Mouse (Mus musculus): ENCODE data around the gene Rpgrip1l. TPM values are rescaled to one million over a fixed set of nuclear protein-coding genes. Genes with fewer than 3 reads are reported as not detected.
A peak's percentile ranks its signal among the peaks of the same experiment; 100 is the strongest.

The Rpgrip1l gene
- polyA plus RNA-seq, 1 experiment from 2014 or later, result 4.2 TPM

DNA sequence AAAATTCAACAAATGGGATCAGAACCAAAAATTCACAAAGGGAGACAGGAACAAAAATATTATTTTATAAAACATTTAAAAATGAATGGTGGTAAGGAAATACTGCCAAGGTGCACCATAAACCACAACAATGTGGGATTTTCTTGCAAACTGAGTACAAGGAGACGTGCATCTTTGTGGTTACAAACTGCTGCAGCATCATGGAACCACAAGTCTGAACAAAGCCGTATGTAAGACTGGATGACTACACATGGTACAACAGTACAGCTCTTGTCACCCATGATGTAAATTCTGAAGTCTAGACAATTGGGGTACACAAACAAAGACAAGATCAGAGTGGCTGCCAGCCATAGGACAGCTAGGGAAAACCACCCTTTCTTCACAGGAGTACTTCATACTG is 14.4 kb downstream of the Rpgrip1l start:
- Histone ChIP-seq H3K4me3 (replicated peaks) (no peak overlapping the region), H3K4me1 (replicated peaks) (no peaks in the 10 kb centered on the region), H3K27ac (no peak overlapping the region), H3K4me2 (no peak overlapping the region), H3K36me3 (no peaks in the 10 kb centered on the region), H3K27me3 (no peaks in the 10 kb centered on the region), H3K9ac (no peak overlapping the region), H3K9me3 (replicated peaks) (no peaks in the 10 kb centered on the region)
- ATAC-seq (ENCODE audit: low read depth) (no peak), DNase-seq (no peak)
- 64% methylated on average over 2 of the region's 2 CpGs for WGBS (ENCODE audit: insufficient replicate concordance)

GRCm38 (mm10) chr8:91295786-91296185 is 17.3 kb downstream of the Rpgrip1l start:
- 84% methylated on average over 5 of the region's 5 CpGs for WGBS (ENCODE audit: insufficient replicate concordance)
- H3K27me3 ChIP-seq, result no peaks in the 10 kb centered on the region
- DNase-seq (no peak), ATAC-seq (ENCODE audit: low read depth) (no peak)
- H3K9ac ChIP-seq, result no peak overlapping the region
- H3K4me1 ChIP-seq (replicated peaks), result no peaks in the 10 kb centered on the region
- H3K4me2 ChIP-seq, result no peak overlapping the region
- H3K27ac ChIP-seq, result no peak overlapping the region
- no peaks in the 10 kb centered on the region for H3K9me3 ChIP-seq (replicated peaks)
- no peak overlapping the region for H3K4me3 ChIP-seq (replicated peaks)
- no peaks in the 10 kb centered on the region for H3K36me3 ChIP-seq

GRCm38 (mm10) chr8:91290576-91290975 is 22.5 kb downstream of the Rpgrip1l start:
- no peak overlapping the region for H3K4me3 ChIP-seq (replicated peaks)
- ATAC-seq (ENCODE audit: low read depth), result no peak
- no peak for DNase-seq
- H3K9me3 ChIP-seq (replicated peaks), result no peaks in the 10 kb centered on the region
- H3K4me2 ChIP-seq, result no peak overlapping the region
- 0 out of 2 replicates have a peak, but pooled peaks cover 8% of the 10 kb centered on the region for H3K4me1 ChIP-seq (replicated peaks)
- H3K36me3 ChIP-seq, result no peaks in the 10 kb centered on the region
- no peaks in the 10 kb centered on the region for H3K27me3 ChIP-seq
- H3K27ac ChIP-seq, result no peak overlapping the region
- 83% methylated on average over 4 of the region's 4 CpGs for WGBS (ENCODE audit: insufficient replicate concordance)
- H3K9ac ChIP-seq, result no peak overlapping the region

- Histone ChIP-seq H3K4me3 (replicated peaks) (no peak overlapping the region), H3K27me3 (no peaks in the 10 kb centered on the region), H3K4me2 (no peak overlapping the region), H3K9me3 (replicated peaks) (no peaks in the 10 kb centered on the region), H3K36me3 (no peaks in the 10 kb centered on the region), H3K9ac (no peak overlapping the region), H3K27ac (no peak overlapping the region), H3K4me1 (replicated peaks) (peaks cover 8% of the 10 kb centered on the region; the same call in 1 of the 2 replicates)
- DNase-seq (no peak), ATAC-seq (ENCODE audit: low read depth) (no peak)
- 55% methylated on average over 8 of the region's 8 CpGs for WGBS (ENCODE audit: insufficient replicate concordance)
Observed at GRCm38 (mm10) chr8:91286237-91286636, 26.8 kb downstream of the Rpgrip1l start.

GRCm38 (mm10) chr8:91283815-91284214 is 29.2 kb downstream of the Rpgrip1l start:
- DNase-seq, result no peak
- H3K4me2 ChIP-seq, result no peak overlapping the region
- H3K4me1 ChIP-seq (replicated peaks), result peaks cover 8% of the 10 kb centered on the region; the same call in 1 of the 2 replicates
- no peak overlapping the region for H3K9ac ChIP-seq
- no peaks in the 10 kb centered on the region for H3K36me3 ChIP-seq
- 77% methylated on average over 1 of the region's 1 CpGs for whole genome bisulfite sequencing (ENCODE audit: insufficient replicate concordance)
- no peak overlapping the region for H3K4me3 ChIP-seq (replicated peaks)
- H3K27ac ChIP-seq, result no peak overlapping the region
- ATAC-seq (ENCODE audit: low read depth), result no peak
- no peaks in the 10 kb centered on the region for H3K27me3 ChIP-seq
- H3K9me3 ChIP-seq (replicated peaks), result no peaks in the 10 kb centered on the region

DNA sequence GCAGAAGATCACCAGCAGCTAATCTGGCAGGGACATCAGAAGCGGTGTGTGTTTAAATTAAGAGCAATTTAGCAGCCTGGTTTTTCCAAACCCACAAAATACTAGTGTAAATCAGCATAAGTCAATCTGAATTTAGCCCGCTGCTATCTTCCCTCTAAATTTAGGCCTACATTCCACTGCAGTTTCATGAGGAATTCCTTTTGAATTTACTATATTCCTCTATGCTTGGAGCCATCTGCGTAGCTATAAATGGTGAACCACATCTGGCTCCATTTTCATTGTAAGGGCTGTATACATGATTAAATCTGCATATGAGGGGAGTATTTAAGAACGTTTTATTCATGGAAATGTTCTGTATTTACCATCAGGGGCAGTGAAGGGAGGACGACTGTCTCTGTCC is 30.4 kb downstream of the Rpgrip1l start:
- Histone ChIP-seq H3K4me2 (no peak overlapping the region), H3K27ac (no peak overlapping the region), H3K4me3 (replicated peaks) (no peak overlapping the region), H3K9me3 (replicated peaks) (no peaks in the 10 kb centered on the region), H3K36me3 (no peaks in the 10 kb centered on the region), H3K27me3 (no peaks in the 10 kb centered on the region), H3K9ac (no peak overlapping the region), H3K4me1 (replicated peaks) (peaks cover 5% of the 10 kb centered on the region; the same call in 1 of the 2 replicates)
- ATAC-seq (ENCODE audit: low read depth) (no peak), DNase-seq (no peak)
- WGBS (ENCODE audit: insufficient replicate concordance), result 69% methylated on average over 5 of the region's 5 CpGs

- H3K27ac ChIP-seq, result no peak overlapping the region
- H3K4me3 ChIP-seq (replicated peaks), result no peak overlapping the region
- ATAC-seq (ENCODE audit: low read depth) (peak; percentile 51), DNase-seq (no peak)
- H3K9me3 ChIP-seq (replicated peaks), result no peaks in the 10 kb centered on the region
- no peak overlapping the region for H3K4me2 ChIP-seq
- no peaks in the 10 kb centered on the region; the same call in 1 of the 2 replicates for H3K4me1 ChIP-seq (replicated peaks)
- H3K36me3 ChIP-seq, result no peaks in the 10 kb centered on the region
- no peaks in the 10 kb centered on the region for H3K27me3 ChIP-seq
- no peak overlapping the region for H3K9ac ChIP-seq
- 33% methylated on average over 8 of the region's 8 CpGs for WGBS (ENCODE audit: insufficient replicate concordance)
Observed at GRCm38 (mm10) chr8:91281545-91281944, 31.5 kb downstream of the Rpgrip1l start.

GRCm38 (mm10) chr8:91280467-91281212 is 32.4 kb downstream of the Rpgrip1l start:
- DNase-seq, result no peak
- H3K9me3 ChIP-seq (replicated peaks), result no peaks in the 10 kb centered on the region
- no peaks in the 10 kb centered on the region for H3K27me3 ChIP-seq
- 74% methylated on average over 11 of the region's 11 CpGs for WGBS (ENCODE audit: insufficient replicate concordance)
- H3K4me3 ChIP-seq (replicated peaks), result no peak overlapping the region
- no peaks in the 10 kb centered on the region; the same call in 1 of the 2 replicates for H3K4me1 ChIP-seq (replicated peaks)
- no peaks in the 10 kb centered on the region for H3K36me3 ChIP-seq
- H3K27ac ChIP-seq, result no peak overlapping the region
- no peak overlapping the region for H3K4me2 ChIP-seq
- H3K9ac ChIP-seq, result no peak overlapping the region
- ATAC-seq (ENCODE audit: low read depth), result no peak

DNA sequence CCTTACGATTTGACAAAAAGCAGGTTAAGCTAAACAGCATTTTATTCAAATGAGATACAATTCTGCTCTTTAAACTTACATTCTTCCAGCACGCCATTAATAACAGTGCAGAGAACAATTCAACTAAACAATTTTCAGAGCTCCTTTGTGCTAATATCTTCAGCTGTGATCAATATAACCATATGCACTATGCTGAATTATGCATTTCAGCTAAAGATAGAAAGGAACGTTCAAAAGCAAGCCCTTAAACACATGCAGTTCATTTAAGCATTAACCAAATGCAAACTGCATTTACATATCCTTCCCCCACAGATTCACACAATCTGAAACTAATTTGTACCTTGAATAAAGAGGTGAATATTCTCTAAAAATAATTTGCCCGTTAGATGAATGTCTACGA is 35.0 kb downstream of the Rpgrip1l start:
- Histone ChIP-seq H3K9me3 (replicated peaks) (no peaks in the 10 kb centered on the region), H3K9ac (no peak overlapping the region), H3K27ac (no peak overlapping the region), H3K36me3 (no peaks in the 10 kb centered on the region), H3K4me1 (replicated peaks) (no peaks in the 10 kb centered on the region; the same call in 1 of the 2 replicates), H3K4me3 (replicated peaks) (no peak overlapping the region), H3K4me2 (no peak overlapping the region), H3K27me3 (no peaks in the 10 kb centered on the region)
- no peak for DNase-seq
- no peak for ATAC-seq (ENCODE audit: low read depth)
- WGBS (ENCODE audit: insufficient replicate concordance), result 77% methylated on average over 5 of the region's 5 CpGs

DNA sequence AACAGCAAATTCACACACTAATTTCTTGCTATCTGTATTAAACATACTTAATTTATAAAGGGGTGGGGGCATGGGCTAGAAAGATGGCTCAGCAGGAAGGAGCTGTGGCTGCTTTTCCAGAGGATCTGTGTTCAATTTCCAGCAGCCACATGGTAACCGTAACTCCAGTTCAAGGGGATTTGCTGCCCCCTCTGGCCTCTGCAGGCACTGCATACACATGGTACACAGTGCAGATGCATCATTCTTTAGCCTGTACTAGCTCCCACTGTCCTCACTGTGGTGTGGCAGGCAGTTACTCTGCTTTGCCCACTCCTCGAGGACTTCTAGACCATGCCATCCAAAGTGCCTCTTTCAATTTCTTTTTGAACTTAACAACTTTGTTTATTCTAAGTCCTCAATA is 36.7 kb downstream of the Rpgrip1l start:
- WGBS (ENCODE audit: insufficient replicate concordance), result 78% methylated on average over 2 of the region's 2 CpGs

GRCm38 (mm10) chr8:91273493-91273892 is 39.6 kb downstream of the Rpgrip1l start:
- no peak overlapping the region for H3K4me3 ChIP-seq (replicated peaks)
- no peaks in the 10 kb centered on the region for H3K9me3 ChIP-seq (replicated peaks)
- no peak overlapping the region for H3K4me2 ChIP-seq
- H3K27ac ChIP-seq, result no peak overlapping the region
- 85% methylated on average over 5 of the region's 5 CpGs for WGBS (ENCODE audit: insufficient replicate concordance)
- H3K27me3 ChIP-seq, result no peaks in the 10 kb centered on the region
- no peaks in the 10 kb centered on the region for H3K4me1 ChIP-seq (replicated peaks)
- DNase-seq (no peak), ATAC-seq (ENCODE audit: low read depth) (no peak)
- no peaks in the 10 kb centered on the region for H3K36me3 ChIP-seq
- no peak overlapping the region for H3K9ac ChIP-seq

More for the DNA sequence above, 36.7 kb downstream of the Rpgrip1l start:
- Histone ChIP-seq H3K27me3 (no peaks in the 10 kb centered on the region), H3K4me1 (replicated peaks) (no peaks in the 10 kb centered on the region; the same call in 1 of the 2 replicates), H3K9ac (no peak overlapping the region), H3K9me3 (replicated peaks) (no peaks in the 10 kb centered on the region), H3K36me3 (no peaks in the 10 kb centered on the region), H3K4me2 (no peak overlapping the region), H3K27ac (no peak overlapping the region), H3K4me3 (replicated peaks) (no peak overlapping the region)
- no peak for DNase-seq
- no peak for ATAC-seq (ENCODE audit: low read depth)

- no peak for DNase-seq
- Histone ChIP-seq H3K4me2 (no peak overlapping the region), H3K4me3 (replicated peaks) (no peak overlapping the region), H3K9me3 (replicated peaks) (no peaks in the 10 kb centered on the region), H3K27me3 (no peaks in the 10 kb centered on the region), H3K27ac (no peak overlapping the region), H3K36me3 (no peaks in the 10 kb centered on the region), H3K9ac (no peak overlapping the region), H3K4me1 (replicated peaks) (no peaks in the 10 kb centered on the region)
- WGBS (ENCODE audit: insufficient replicate concordance), result 19% methylated on average over 2 of the region's 2 CpGs
- ATAC-seq (ENCODE audit: low read depth), result no peak
Observed at GRCm38 (mm10) chr8:91269374-91269958, 43.6 kb downstream of the Rpgrip1l start.
